Mouse (Mus musculus) embryonic facial prominence, embryonic 13.5 days (tissue): ENCODE results near the gene Zbed3. TPM values are rescaled to one million over a fixed set of nuclear protein-coding genes. Genes with fewer than 3 reads are reported as not detected.

Experiments used
- ATAC-seq: fragments of 200-750 bp; cut with Nextera tagmentation; 2 replicates; pipeline ENCODE4 v1.8.0; 2017; ENCODE audit warnings: low read depth; ENCODE audit not compliant: insufficient number of reproducible peaks, insufficient read depth, low FRiP score, low TSS enrichment
- H3K27ac ChIP-seq: fragments of 300-500 bp; sonication (generic); 2 replicates; pipeline ENCODE4 v1.5.1; 2015; ENCODE audit warnings: moderate library complexity, mild to moderate bottlenecking, inconsistent platforms
- H3K27me3 ChIP-seq: fragments of 300-500 bp; sonication (generic); 2 replicates; pipeline ENCODE4 v1.6.1; 2015; ENCODE audit warnings: mild to moderate bottlenecking, inconsistent platforms
- H3K36me3 ChIP-seq: fragments of 300-500 bp; sonication (generic); 2 replicates; pipeline ENCODE4 v1.6.1; 2015; ENCODE audit warnings: mild to moderate bottlenecking, inconsistent platforms
- H3K4me1 ChIP-seq: fragments of 300-500 bp; sonication (generic); 2 replicates; pipeline ENCODE4 v1.6.1; 2015; ENCODE audit warnings: inconsistent platforms
- H3K4me2 ChIP-seq: fragments of 300-500 bp; sonication (generic); 2 replicates; pipeline ENCODE4 v1.6.1; 2015; ENCODE audit warnings: moderate library complexity, mild to moderate bottlenecking, inconsistent platforms
- H3K4me3 ChIP-seq: fragments of 300-500 bp; sonication (generic); 2 replicates; pipeline ENCODE4 v1.5.1; 2015; ENCODE audit warnings: mild to moderate bottlenecking, inconsistent platforms
- H3K9ac ChIP-seq: fragments of 300-500 bp; sonication (generic); 2 replicates; pipeline ENCODE4 v1.6.1; 2015; ENCODE audit warnings: mild to moderate bottlenecking, inconsistent platforms
- H3K9me3 ChIP-seq: fragments of 300-500 bp; sonication (generic); 2 replicates; pipeline ENCODE4 v1.6.1; 2016; ENCODE audit warnings: inconsistent platforms
- WGBS: fragments of 180-500 bp; shearing (Covaris S2); methylation state at CpG from one replicate; pipeline ENCODE4 v1.1.7; 2015; ENCODE audit warnings: mixed read lengths; 5-methylcytosine and 5-hydroxymethylcytosine counted together
- polyA plus RNA-seq: library from polyadenylated mRNA; unstranded; fragments of >200 nt; fragmentation: Nextera tagmentation; extraction: Ambion mirVana; gene quantifications from 2 replicates; pipeline ENCODE4 v1.2.1, GENCODE M21; 2015

Gene Zbed3
- polyA plus RNA-seq, 1 experiment from 2014 or later: 84.9 TPM

DNA sequence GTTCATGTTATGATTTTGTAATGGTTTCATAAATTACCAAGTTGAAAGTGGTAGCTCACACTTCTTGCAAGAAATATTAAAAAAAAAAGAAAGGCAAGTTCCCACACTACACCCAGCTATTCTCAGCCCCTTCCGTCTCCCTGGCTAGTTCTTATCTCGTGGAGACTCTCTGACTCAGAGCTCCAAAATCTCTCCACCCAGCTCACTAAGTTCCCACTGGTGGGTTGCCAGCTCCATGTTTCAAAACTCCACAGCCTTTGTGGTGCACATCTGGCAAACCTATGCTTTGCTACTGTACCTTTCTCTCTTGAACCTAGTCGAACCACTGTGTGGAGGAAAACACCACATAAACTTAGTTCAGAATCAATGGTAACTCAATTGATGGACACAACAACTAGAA, 55.3 kb downstream of the Zbed3 start:
- no peak overlapping the region for H3K9ac ChIP-seq
- ATAC-seq: no peak
- H3K4me3 ChIP-seq: no peak overlapping the region
- 85% methylated on average over 3 of the region's 3 CpGs for WGBS
- H3K9me3 ChIP-seq: no peaks in the 10 kb centered on the region
- peaks cover 7% of the 10 kb centered on the region for H3K4me1 ChIP-seq
- H3K36me3 ChIP-seq: no peaks in the 10 kb centered on the region
- H3K4me2 ChIP-seq: no peak overlapping the region
- H3K27me3 ChIP-seq: no peaks in the 10 kb centered on the region
- H3K27ac ChIP-seq: no peak overlapping the region

DNA sequence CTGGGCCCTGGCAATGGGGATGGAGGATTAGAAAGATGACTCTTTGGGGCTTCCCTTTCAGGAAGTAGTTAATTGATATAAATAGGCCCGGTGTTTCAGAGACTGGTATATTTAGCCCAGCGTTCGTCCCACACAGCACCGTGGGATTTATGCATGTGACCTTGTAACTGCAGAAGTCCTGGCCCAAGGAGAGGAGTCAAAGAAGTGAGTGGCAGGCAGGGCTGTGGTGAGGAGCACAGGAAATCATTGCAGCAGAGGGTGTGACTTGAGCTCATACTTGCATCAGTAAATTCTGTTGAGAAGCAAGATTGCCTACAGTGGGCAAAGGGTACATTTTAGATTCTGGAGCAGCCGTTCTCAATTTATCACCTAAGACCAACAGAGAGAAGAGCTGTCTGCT, 59.0 kb downstream of the Zbed3 start:
- H3K36me3 ChIP-seq: no peaks in the 10 kb centered on the region
- no peak overlapping the region for H3K4me2 ChIP-seq
- WGBS: 69% methylated on average over 5 of the region's 5 CpGs
- H3K4me1 ChIP-seq: no peaks in the 10 kb centered on the region
- H3K9ac ChIP-seq: no peak overlapping the region
- no peak overlapping the region for H3K27ac ChIP-seq
- H3K9me3 ChIP-seq: no peaks in the 10 kb centered on the region
- ATAC-seq: no peak
- no peaks in the 10 kb centered on the region for H3K27me3 ChIP-seq
- H3K4me3 ChIP-seq: no peak overlapping the region

Other genes starting within 250 kb of the Zbed3 start
- 2.6 and 3.8 TPM in 2 replicates for gene Pde8b, start 73.3 kb upstream of the Zbed3 start, polyA plus RNA-seq
- gene Aggf1, start 51.7 kb downstream of the Zbed3 start, polyA plus RNA-seq: 37.2 and 38.8 TPM in 2 replicates
- 0.11 and 0.25 TPM in 2 replicates for gene Crhbp, start 121.3 kb downstream of the Zbed3 start, polyA plus RNA-seq
- 3.6 and 4.0 TPM in 2 replicates for gene S100z, start 155.1 kb downstream of the Zbed3 start, polyA plus RNA-seq
- gene F2rl1, start 201.6 kb downstream of the Zbed3 start, polyA plus RNA-seq: 1.0 and 1.8 TPM in 2 replicates